Mouse (Mus musculus) heart, embryonic 11.5 days (tissue): ENCODE data around the gene Calm1. TPM values are rescaled to one million over a fixed set of nuclear protein-coding genes. Genes with fewer than 3 reads are reported as not detected.
"Not testable (repeated sequence)": the region's sequence is repeated elsewhere in the genome, so short reads cannot be mapped to it uniquely, and the experiment has no call there.

ENCODE experiments used
- ATAC-seq: fragments of 200-750 bp; cut with Nextera tagmentation; replicated peaks from 2 replicates; pipeline ENCODE4 v1.8.0; 2017; ENCODE audit warnings: moderate library complexity; ENCODE audit not compliant: insufficient number of reproducible peaks, low FRiP score, low TSS enrichment
- H3K27ac ChIP-seq: fragments of 300-500 bp; sonication (generic); 2 replicates; pipeline ENCODE4 v1.5.1; 2014; ENCODE audit warnings: mild to moderate bottlenecking, low read depth, low read length
- H3K27me3 ChIP-seq: fragments of 300-500 bp; sonication (generic); 2 replicates; pipeline ENCODE4 v1.6.1; 2014; ENCODE audit warnings: mild to moderate bottlenecking, low read length, mixed read lengths; ENCODE audit not compliant: control insufficient read depth, insufficient read depth
- H3K36me3 ChIP-seq: fragments of 300-500 bp; sonication (generic); 2 replicates; pipeline ENCODE4 v1.6.1; 2014; ENCODE audit warnings: mild to moderate bottlenecking, low read length, moderate library complexity, mixed read lengths; ENCODE audit not compliant: control insufficient read depth, insufficient read depth
- H3K4me1 ChIP-seq: fragments of 300-500 bp; sonication (generic); 2 replicates; pipeline ENCODE4 v1.6.1; 2014; ENCODE audit warnings: low read length; ENCODE audit not compliant: control insufficient read depth, insufficient read depth
- H3K4me2 ChIP-seq: fragments of 300-500 bp; sonication (generic); 2 replicates; pipeline ENCODE4 v1.6.1; 2014; ENCODE audit warnings: mild to moderate bottlenecking, moderate library complexity
- H3K4me3 ChIP-seq: fragments of 300-500 bp; sonication (generic); 2 replicates; pipeline ENCODE4 v1.5.1; 2014; ENCODE audit warnings: low read depth, low read length
- H3K9ac ChIP-seq: fragments of 300-500 bp; sonication (generic); 2 replicates; pipeline ENCODE4 v1.6.1; 2014; ENCODE audit warnings: mild to moderate bottlenecking, low read depth, low read length, moderate library complexity
- H3K9me3 ChIP-seq: fragments of 300-500 bp; sonication (generic); replicated peaks from 2 replicates; pipeline ENCODE4 v1.6.1; 2016; ENCODE audit warnings: low read length; ENCODE audit not compliant: control insufficient read depth
- WGBS: fragments of 180-500 bp; shearing (Covaris S2); extraction: QIAGEN DNeasy Blood & Tissue Kit; methylation state at CpG from one replicate; pipeline ENCODE4 v1.1.7; 2014; ENCODE audit not compliant: insufficient replicate concordance; 5-methylcytosine and 5-hydroxymethylcytosine counted together
- polyA plus RNA-seq: library from polyadenylated mRNA; unstranded; fragments of >200 nt; fragmentation: Nextera tagmentation; extraction: Ambion mirVana; gene quantifications from 2 replicates; pipeline ENCODE4 v1.2.1, GENCODE M21; 2014

Gene Calm1
- polyA plus RNA-seq, 1 experiment from 2014 or later = 913 TPM

DNA sequence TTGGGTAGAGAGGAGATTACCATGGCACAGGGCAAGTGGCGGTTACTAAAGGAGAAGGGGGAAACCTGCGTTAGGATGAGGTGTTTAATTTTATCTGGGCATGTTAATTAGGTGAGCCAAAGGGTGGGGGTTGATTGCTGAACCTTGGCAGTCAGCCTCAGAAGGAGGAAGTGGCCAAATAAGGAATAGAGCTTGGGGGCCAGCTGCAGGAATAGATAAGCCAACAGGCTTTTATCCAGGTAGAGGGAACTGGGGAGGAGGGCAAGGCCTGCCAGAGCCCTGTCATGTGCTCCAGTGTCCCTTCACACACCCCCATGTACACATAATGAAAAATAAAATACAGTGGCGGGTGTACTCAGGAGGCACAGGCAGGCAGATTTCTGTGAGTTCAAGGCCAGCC lies 13.2 kb downstream of the Calm1 start:
- Histone ChIP-seq H3K9ac (no peak overlapping the region), H3K27me3 (no peaks in the 10 kb centered on the region), H3K36me3 (0 out of 2 replicates have a peak, but pooled peaks cover 1% of the 10 kb centered on the region), H3K27ac (no peak overlapping the region), H3K4me1 (no peaks in the 10 kb centered on the region), H3K4me2 (no peak overlapping the region), H3K9me3 (no peaks in the 10 kb centered on the region), H3K4me3 (no peak overlapping the region)
- 36% methylated on average over 3 of the region's 3 CpGs for WGBS
- no peak for ATAC-seq

DNA sequence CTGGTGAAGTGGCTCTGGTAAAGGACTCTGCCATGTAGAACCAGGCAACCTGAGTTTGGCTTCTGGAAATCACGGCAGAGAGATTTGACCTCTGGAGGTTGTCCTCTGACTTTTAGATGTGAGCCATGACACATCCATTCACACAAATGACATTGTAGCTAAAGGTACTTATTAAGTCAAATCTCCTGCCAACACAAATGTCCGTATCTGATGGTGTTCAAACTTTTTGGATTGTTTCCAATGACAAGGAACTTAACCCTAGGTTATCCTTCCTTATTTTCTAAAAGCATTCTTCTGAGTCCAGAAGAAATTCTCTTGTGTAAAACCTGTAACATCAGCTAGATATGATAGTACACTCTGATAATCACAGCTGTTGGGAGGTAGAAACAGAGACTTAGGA lies 13.9 kb downstream of the Calm1 start:
- 74% methylated on average over 2 of the region's 2 CpGs for WGBS
- Histone ChIP-seq H3K4me2 (no peak overlapping the region), H3K4me1 (no peaks in the 10 kb centered on the region), H3K9me3 (no peaks in the 10 kb centered on the region), H3K27me3 (no peaks in the 10 kb centered on the region), H3K9ac (no peak overlapping the region), H3K36me3 (no peaks in the 10 kb centered on the region), H3K4me3 (no peak overlapping the region), H3K27ac (no peak overlapping the region)
- ATAC-seq = no peak

DNA sequence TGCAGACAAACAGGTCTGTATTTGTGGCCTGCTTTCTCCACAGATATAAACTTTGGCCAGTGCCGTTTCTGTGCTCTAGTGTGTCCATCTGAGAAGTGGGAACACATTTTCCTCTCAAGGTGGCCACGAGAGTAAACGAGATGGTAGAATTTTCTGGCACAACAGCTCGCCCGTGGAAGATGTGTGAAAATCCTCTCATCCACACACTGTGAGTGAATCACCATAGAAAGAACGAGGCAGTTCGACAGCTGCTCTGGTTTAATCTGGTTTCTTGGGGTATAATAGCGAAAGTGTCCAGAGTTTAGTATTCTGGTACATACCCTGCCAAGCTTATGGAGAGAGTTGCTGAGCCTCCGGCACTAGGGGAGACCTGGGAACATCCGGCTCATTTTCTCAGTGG lies 14.9 kb downstream of the Calm1 start:
- Histone ChIP-seq H3K9me3 (no peaks in the 10 kb centered on the region), H3K4me3 (no peak overlapping the region), H3K27ac (no peak overlapping the region), H3K4me2 (no peak overlapping the region), H3K27me3 (no peaks in the 10 kb centered on the region), H3K9ac (no peak overlapping the region), H3K36me3 (no peaks in the 10 kb centered on the region), H3K4me1 (no peaks in the 10 kb centered on the region)
- no peak for ATAC-seq
- WGBS = 91% methylated on average over 10 of the region's 10 CpGs

DNA sequence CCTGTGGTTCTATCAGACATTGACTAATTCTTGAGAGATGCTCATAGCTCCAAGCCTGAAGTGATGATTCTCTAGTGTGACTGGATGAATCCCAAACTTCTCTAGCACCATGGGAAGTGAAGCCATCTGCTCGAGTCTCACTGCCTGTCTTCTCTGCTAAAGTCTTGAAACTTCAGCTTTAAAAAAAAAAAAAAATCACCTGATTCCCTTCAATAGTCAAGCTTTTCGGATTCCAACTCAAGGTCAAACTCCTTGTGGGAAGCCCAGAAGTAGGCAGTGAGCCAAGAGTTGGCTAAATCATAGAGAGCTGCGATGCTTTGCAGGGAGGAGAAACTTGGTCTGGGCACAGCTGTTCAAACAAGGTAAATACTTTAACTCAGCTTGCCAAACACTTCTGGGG lies 15.5 kb downstream of the Calm1 start:
- H3K4me1 ChIP-seq = no peaks in the 10 kb centered on the region
- no peaks in the 10 kb centered on the region for H3K36me3 ChIP-seq
- no peak overlapping the region for H3K9ac ChIP-seq
- H3K27me3 ChIP-seq = no peaks in the 10 kb centered on the region
- H3K4me3 ChIP-seq = no peak overlapping the region
- no peak overlapping the region for H3K27ac ChIP-seq
- WGBS = 80% methylated on average over 3 of the region's 3 CpGs
- no peaks in the 10 kb centered on the region for H3K9me3 ChIP-seq
- H3K4me2 ChIP-seq = no peak overlapping the region
- ATAC-seq = no peak

- ATAC-seq, H3K27me3 ChIP-seq, H3K9me3 ChIP-seq, H3K4me2 ChIP-seq, H3K4me1 ChIP-seq, H3K27ac ChIP-seq, H3K9ac ChIP-seq, H3K36me3 ChIP-seq, H3K4me3 ChIP-seq: not testable (repeated sequence)
- 77% methylated on average over 2 of the region's 2 CpGs for WGBS
Measured at GRCm38 (mm10) chr12:100217087-100217486, 17.9 kb downstream of the Calm1 start.

DNA sequence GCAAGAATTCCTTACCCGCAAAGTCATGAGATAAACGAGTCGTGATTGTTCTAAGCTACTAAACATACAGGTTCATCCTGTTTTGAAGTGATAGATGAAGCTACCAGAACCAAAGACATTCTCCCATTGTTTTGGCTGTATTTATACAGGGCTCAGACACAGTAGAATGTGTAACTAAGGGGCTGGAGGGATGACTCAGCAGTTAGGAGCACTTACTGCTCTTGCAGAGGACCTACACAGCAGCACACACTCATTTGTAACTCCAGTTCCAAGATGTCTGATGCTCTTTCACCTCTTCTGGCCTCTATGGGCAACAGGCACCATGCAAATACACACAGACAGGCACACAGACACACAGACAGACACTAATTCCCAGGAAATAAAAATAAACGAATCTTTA lies 20.8 kb downstream of the Calm1 start:
- no peaks in the 10 kb centered on the region for H3K9me3 ChIP-seq
- no peak for ATAC-seq
- H3K4me3 ChIP-seq = no peak overlapping the region
- no peaks in the 10 kb centered on the region for H3K4me1 ChIP-seq
- H3K36me3 ChIP-seq = no peaks in the 10 kb centered on the region
- H3K27me3 ChIP-seq = no peaks in the 10 kb centered on the region
- H3K4me2 ChIP-seq = no peak overlapping the region
- H3K27ac ChIP-seq = no peak overlapping the region
- H3K9ac ChIP-seq = no peak overlapping the region
- 52% methylated on average over 4 of the region's 4 CpGs for WGBS

GRCm38 (mm10) chr12:100221608-100222321 lies 22.5 kb downstream of the Calm1 start:
- Histone ChIP-seq H3K27me3 (no peaks in the 10 kb centered on the region), H3K27ac (no peak overlapping the region), H3K4me1 (no peaks in the 10 kb centered on the region), H3K9me3 (no peaks in the 10 kb centered on the region), H3K36me3 (no peaks in the 10 kb centered on the region), H3K4me3 (no peak overlapping the region), H3K4me2 (no peak overlapping the region), H3K9ac (no peak overlapping the region)
- whole genome bisulfite sequencing = 44% methylated on average over 11 of the region's 11 CpGs
- ATAC-seq = no peak

DNA sequence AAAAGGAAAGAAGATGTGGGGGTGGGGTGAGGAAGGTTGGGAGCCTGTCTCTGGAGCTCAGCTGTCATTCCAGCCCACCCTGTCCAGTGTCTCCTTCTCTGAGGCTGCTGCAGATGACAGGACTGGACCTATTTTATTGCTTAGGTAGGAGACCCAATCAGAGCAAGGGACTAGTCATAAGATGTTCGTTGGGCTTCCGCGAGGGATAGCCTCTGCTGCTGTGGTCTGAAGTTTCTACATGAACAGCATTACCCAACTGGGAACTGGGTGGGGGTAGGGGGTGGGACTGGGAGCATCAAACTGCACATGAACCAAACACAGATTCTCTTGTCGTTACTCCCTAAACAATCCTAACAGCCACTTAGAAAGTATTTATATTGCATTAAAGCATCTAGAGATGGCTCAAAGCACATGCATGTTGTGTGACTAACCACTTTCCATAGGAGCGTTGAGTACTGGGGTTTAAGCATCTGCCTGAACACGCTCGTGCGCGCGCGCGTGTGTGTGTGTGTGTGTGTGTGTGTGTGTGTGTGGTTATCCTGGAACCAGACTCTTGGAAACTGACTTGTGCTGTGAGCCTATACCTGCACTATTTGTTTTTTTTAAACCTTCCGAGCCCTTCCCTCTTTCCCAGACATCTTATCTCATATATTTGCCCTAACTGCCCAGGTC lies 23.2 kb downstream of the Calm1 start:
- 84% methylated on average over 13 of the region's 13 CpGs for WGBS
- H3K9ac ChIP-seq = no peak overlapping the region
- H3K27me3 ChIP-seq = no peaks in the 10 kb centered on the region
- H3K4me2 ChIP-seq = no peak overlapping the region
- no peaks in the 10 kb centered on the region for H3K4me1 ChIP-seq
- ATAC-seq = no peak
- H3K4me3 ChIP-seq = no peak overlapping the region
- no peak overlapping the region for H3K27ac ChIP-seq
- H3K9me3 ChIP-seq = no peaks in the 10 kb centered on the region
- H3K36me3 ChIP-seq = no peaks in the 10 kb centered on the region

DNA sequence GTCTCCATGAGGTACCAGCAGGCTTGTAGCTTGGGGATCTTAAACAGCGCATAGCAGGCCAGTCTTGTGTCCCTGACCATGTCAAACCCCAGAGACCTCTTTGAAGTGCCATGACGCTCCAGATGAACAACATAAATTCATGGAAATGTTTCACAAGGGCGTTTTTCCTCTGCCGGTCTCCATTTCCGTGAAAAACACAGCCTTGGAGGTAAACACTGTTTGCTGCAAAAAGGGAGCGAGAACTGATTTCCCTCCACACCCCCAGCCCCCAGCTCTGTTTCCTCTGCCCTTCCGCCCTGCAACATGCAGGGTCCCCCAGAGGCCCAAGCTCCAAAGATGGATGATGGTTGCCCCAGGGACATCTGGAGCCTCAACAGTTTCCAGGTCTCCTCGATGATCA lies 24.3 kb downstream of the Calm1 start:
- H3K36me3 ChIP-seq = no peaks in the 10 kb centered on the region
- no peak overlapping the region for H3K9ac ChIP-seq
- no peaks in the 10 kb centered on the region for H3K4me1 ChIP-seq
- 70% methylated on average over 8 of the region's 8 CpGs for WGBS
- H3K9me3 ChIP-seq = no peaks in the 10 kb centered on the region
- no peak overlapping the region for H3K4me3 ChIP-seq
- no peak for ATAC-seq
- H3K27me3 ChIP-seq = no peaks in the 10 kb centered on the region
- H3K4me2 ChIP-seq = no peak overlapping the region
- no peak overlapping the region for H3K27ac ChIP-seq
